Mouse (Mus musculus): ENCODE measurements around the gene Rbm24.

GRCm38 (mm10) chr13:46429866-46430265 is 11.6 kb downstream of the Rbm24 start:
- TF ChIP-seq POLR2A (IDR thresholded peaks at IDR 0.05; ENCODE audit: low read depth, low read length) (no peak), UBTF (IDR thresholded peaks at IDR 0.05; ENCODE audit: low read depth, low read length) (no peak), EP300 (IDR thresholded peaks at IDR 0.05; ENCODE audit: low read length) (no peak), CTCF (conservative IDR thresholded peaks at IDR 0.05 in 1 of 2, IDR thresholded peaks at IDR 0.05 in 1 of 2; ENCODE audit: low read depth in 2 of 2, low read length in 2 of 2) (no peak), RAD21 (IDR thresholded peaks at IDR 0.05; ENCODE audit: low read depth, low read length) (no peak), MAZ (IDR thresholded peaks at IDR 0.05; ENCODE audit: low read depth, low read length) (no peak), ELF1 (IDR thresholded peaks at IDR 0.05; ENCODE audit: low read depth, low read length) (no peak), CHD2 (IDR thresholded peaks at IDR 0.05; ENCODE audit: low read length) (no peak), POLR2AphosphoS2 (IDR thresholded peaks at IDR 0.05; ENCODE audit: low read depth, low read length) (no peak), NRF1 (IDR thresholded peaks at IDR 0.05; ENCODE audit: low read depth, low read length) (no peak), USF1 (IDR thresholded peaks at IDR 0.05; ENCODE audit: low read depth, low read length) (no peak), JUN (IDR thresholded peaks at IDR 0.05; ENCODE audit: insufficient read depth, low read depth, low read length) (no peak)
